Mouse (Mus musculus) adrenal gland, adult (tissue): ENCODE results near the gene Gm20388.
"Not testable (repeated sequence)": the region's sequence is repeated elsewhere in the genome, so short reads cannot be mapped to it uniquely, and the experiment has no call there.

ENCODE experiments used
- DNase-seq, 2 experiments: peaks; one replicate each; pipeline ENCODE4 v3.0.0; 2022 to 2023; ENCODE audit warnings: low spot score in 1 of 2; ENCODE audit not compliant: inconsistent age in 2 of 2

Gm20388 gene

GRCm38 (mm10) chr8:121125311-121125876 is 1214.8 kb downstream of the Gm20388 start:
- peak; percentile 82 to 93 for DNase-seq

DNA sequence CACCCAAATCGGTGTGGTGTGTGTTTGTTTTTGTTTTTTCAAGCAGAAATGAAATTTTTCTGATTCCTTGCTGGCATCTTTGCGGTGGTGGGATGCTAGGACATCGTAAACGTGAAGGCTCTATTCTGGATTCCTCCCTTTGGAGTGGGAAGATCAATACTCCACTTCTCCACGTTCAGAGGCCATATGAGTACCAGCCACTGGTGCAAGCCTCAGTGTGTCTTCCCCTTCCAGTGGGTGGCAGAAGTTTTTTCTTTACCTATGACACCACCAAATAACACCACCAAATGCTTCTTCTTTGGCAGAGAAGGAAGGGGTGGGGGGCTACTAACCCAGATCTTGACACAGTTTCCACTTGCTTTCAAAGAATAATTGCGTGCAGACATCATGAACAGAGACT is 1215.5 kb downstream of the Gm20388 start:
- no peak for DNase-seq

- no peak for DNase-seq
These were observed 1216.1 kb downstream of the Gm20388 start for GRCm38 (mm10) chr8:121126694-121127093.

GRCm38 (mm10) chr8:121127291-121127701 is 1216.7 kb downstream of the Gm20388 start:
- DNase-seq, result no peak

DNA sequence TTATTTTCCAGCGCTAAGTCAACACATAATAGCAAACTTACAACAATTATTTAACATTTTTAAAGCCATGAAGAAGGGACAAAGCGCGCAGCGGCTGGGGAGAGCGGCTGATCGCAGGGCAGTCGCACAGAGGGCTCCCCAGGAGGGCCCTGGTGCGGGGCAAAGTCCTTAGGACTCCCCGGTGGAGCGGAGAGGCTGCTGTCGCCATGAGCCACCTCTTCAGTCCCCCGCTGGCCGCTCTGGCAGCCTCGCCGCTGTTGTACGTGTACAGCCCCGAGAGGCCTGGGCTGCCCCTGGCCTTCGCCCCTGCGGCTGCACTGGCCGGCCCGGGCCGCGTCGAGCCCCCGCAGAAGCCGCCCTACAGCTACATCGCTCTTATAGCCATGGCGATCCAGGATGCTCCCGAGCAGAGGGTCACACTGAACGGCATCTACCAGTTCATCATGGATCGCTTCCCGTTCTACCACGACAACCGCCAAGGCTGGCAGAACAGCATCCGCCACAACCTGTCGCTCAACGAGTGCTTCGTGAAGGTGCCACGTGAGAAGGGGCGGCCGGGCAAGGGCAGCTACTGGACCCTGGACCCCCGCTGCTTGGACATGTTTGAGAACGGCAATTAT is 1217.2 kb downstream of the Gm20388 start, which contains the start of gene Foxl1:
TSS of gene Foxl1 (plus strand) at position 185 of the 620 bp plus-strand sequence.
- DNase-seq, result no peak

DNA sequence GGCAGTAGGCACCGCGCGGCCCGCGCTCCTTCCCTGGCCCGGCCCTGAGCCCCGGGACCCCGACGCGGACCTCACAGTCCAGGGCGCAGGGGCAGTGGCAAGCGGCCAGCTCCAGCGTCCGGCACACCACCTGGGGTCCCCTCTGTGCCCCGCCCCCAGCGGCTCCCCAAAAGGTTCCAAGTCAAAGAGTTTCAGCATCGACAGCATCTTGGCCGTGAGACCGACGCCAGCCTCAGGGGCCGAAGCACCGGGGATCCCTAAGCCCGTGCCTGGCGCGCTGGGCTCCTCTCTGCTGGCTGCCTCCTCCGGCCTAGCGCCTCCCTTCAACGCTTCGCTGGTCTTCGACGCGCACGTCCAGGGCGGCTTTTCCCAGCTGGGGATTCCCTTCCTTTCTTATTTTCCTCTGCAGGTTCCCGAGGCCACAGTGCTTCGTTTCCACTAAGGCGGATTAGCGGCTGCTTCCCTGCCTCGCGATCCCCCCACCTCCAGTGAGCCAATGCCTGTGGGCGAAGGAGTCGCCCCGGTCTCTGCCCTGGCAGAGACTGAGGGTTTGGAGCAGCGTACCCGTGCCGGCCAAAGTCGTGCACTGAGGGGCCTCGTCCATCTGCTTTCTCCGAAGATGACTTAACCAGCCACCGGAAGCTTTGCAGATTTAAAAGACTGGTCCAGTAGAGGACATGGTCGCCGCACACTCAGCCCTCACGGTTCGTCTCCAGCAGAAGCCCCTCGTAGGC is 1218.1 kb downstream of the Gm20388 start:
- no peak for DNase-seq

- DNase-seq, result no peak
These were observed 1218.8 kb downstream of the Gm20388 start for GRCm38 (mm10) chr8:121129265-121129940.

DNA sequence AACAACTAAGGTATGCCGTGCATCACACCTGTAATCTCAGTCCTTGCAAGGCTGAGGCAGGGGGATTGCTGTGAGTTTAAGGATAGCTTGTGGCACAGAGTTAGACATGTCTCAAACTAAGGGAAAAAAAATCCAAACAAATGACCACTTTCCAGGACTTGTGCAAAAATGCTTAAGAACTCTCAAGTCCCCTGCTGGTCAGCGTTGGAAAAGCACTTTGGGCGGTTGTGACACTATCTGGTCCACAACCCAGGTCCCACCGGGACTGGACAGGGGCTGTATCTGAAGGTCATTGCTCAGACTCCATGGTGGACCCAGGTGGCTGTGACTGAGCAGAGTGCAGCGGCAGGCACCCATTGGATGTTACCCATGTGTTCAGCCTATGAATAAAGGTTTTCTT is 1219.9 kb downstream of the Gm20388 start:
- peak in 1 of 2 experiments; percentile 47 for DNase-seq

DNA sequence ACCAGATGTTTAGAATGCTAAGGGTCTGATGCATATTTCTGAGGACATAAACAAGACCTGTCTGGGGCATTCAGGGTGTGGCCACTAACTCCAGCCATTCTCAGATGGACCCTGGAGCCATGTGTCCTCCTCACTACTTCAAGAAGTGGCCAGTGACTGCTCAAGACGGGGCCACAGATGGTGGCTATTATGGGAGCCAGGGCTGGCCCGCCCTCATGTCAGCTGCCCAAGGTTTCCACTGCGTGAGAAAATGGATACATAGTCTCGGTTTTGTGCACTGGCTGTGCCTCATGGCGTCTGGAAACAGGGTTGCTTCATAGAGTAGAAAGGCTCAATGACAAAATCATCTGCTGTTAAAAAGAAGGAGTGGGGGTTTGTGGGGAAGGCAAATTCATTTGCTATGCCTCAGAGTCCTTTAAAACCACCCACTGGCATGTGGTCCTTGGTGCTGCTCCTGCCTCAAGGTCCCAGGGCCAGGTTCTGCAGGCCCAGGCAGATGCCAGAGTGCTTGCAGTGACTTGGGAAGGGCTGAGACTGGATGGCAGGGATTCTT is 1222.4 kb downstream of the Gm20388 start:
- no peak for DNase-seq

- DNase-seq, result no peak
These were observed 1223.5 kb downstream of the Gm20388 start for GRCm38 (mm10) chr8:121134102-121134501.

- no peak for DNase-seq
These were observed 1223.9 kb downstream of the Gm20388 start for GRCm38 (mm10) chr8:121134512-121134911.

DNA sequence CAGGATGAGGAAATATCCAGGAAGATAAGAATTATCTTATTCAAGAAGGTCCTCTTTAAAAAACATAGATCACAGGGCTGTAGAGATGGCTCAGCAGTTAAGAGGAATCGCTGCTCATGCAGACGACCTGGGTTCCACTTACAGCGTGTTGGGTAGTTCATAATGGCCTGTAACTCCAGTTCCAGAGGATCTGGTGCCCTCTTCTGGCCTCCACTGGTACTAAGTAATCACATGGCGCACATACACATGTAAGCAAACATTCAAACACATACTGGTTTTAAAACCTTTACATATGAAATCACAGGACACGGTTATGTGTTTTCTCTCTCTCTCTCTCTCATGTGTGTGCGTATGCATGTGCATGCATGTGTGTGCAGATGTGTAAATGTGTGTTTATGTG is 1226.2 kb downstream of the Gm20388 start:
- no peak for DNase-seq

GRCm38 (mm10) chr8:121145457-121146134 is 1235.0 kb downstream of the Gm20388 start:
- DNase-seq, result not testable (repeated sequence)

- no peak for DNase-seq
These were observed 1238.0 kb downstream of the Gm20388 start for GRCm38 (mm10) chr8:121148573-121149083.

- DNase-seq, result peak in 1 of 2 experiments; percentile 44
These were observed 1241.8 kb downstream of the Gm20388 start for GRCm38 (mm10) chr8:121152394-121152793.

GRCm38 (mm10) chr8:121156990-121157491 is 1246.4 kb downstream of the Gm20388 start:
- DNase-seq, result no peak

DNA sequence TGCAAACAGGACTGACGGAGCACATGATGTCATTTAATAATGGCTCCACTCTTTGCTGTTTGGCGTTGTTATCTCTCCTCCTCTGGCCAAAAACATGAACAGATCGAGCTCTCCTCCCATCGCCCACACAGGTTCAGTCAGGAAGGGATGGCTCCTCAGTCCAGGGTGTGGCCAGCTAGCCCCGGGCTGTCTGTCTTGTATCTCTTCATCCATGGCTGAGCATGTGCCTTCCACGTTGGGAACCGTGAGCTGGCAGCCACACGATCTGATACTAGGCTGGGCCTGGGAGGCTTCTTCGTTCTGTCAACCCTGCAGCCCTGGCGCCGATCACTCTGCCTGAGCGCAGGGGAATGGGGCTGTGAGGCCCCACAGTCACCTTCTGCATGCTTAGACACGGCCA is 1248.2 kb downstream of the Gm20388 start:
- peak in 1 of 2 experiments; percentile 32 for DNase-seq

GRCm38 (mm10) chr8:121161437-121161836 is 1250.8 kb downstream of the Gm20388 start:
- DNase-seq, result no peak

GRCm38 (mm10) chr8:121162413-121162812 is 1251.8 kb downstream of the Gm20388 start:
- no peak for DNase-seq
